Mouse (Mus musculus): ENCODE data around the gene Gtf3c6. TPM values are rescaled to one million over a fixed set of nuclear protein-coding genes. Genes with fewer than 3 reads are reported as not detected.

Gene Gtf3c6
- polyA plus RNA-seq, 1 experiment from 2014 or later: 109 TPM

GRCm38 (mm10) chr10:40281565-40281964 lies 23.7 kb upstream of the Gtf3c6 start:
- Histone ChIP-seq H3K27ac (no peak overlapping the region), H3K36me3 (peaks cover 20% of the 10 kb centered on the region), H3K9me3 (no peaks in the 10 kb centered on the region), H3K4me3 (replicated peaks) (no peak overlapping the region), H3K27me3 (no peaks in the 10 kb centered on the region), H3K4me2 (replicated peaks) (no peak overlapping the region), H3K9ac (replicated peaks) (no peak overlapping the region), H3K4me1 (replicated peaks) (no peaks in the 10 kb centered on the region)
- 93% methylated on average over 2 of the region's 2 CpGs for WGBS
- no peak for ATAC-seq

DNA sequence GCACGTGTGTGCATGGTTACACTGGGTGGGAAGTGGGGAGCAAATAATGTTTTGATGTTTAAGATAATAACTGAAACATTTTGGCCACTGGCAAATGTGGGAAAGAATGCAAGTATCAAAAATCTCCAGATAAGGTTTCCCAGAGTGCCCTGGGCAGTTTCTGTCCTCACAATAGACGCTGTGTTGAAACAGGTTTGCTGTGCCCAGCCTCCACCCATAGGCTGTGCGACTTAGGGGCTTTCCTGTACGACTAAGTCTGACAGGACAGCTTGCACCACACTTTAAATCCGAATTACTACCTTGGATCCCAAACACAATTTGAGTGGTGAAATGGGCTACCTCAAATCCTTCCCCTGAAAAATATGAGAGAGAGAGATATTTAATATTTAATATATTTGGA lies 20.4 kb upstream of the Gtf3c6 start:
- no peaks in the 10 kb centered on the region for H3K4me1 ChIP-seq (replicated peaks)
- H3K9ac ChIP-seq (replicated peaks): no peak overlapping the region
- no peak for ATAC-seq
- H3K27ac ChIP-seq: no peak overlapping the region
- H3K4me2 ChIP-seq (replicated peaks): no peak overlapping the region
- H3K4me3 ChIP-seq (replicated peaks): no peak overlapping the region
- no peaks in the 10 kb centered on the region for H3K27me3 ChIP-seq
- no peaks in the 10 kb centered on the region for H3K9me3 ChIP-seq
- H3K36me3 ChIP-seq: no peaks in the 10 kb centered on the region
- 75% methylated on average over 5 of the region's 5 CpGs for WGBS

DNA sequence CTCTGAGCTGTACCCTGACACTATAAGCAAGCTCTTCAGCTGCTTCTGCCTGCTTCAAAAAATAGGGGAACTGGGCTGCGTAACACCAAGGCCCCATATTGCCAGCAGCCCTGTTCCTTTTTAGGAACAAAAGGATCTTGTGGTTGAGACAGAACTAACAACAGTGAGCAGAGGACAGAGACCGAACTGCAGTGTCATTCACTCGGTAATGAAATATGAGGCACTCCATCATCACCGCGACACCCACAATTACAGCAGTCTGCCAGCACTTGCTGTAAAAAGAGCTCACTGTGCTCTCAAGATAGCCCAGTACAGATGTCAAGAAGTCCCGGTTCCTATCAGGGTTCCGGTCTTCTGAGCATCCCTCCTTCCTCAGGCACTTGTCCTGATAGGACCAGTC lies 18.1 kb upstream of the Gtf3c6 start:
- 84% methylated on average over 7 of the region's 7 CpGs for WGBS
- Histone ChIP-seq H3K9ac (replicated peaks) (no peak overlapping the region), H3K4me1 (replicated peaks) (no peaks in the 10 kb centered on the region), H3K4me3 (replicated peaks) (no peak overlapping the region), H3K9me3 (no peaks in the 10 kb centered on the region), H3K27ac (no peak overlapping the region), H3K27me3 (no peaks in the 10 kb centered on the region), H3K4me2 (replicated peaks) (no peak overlapping the region), H3K36me3 (no peaks in the 10 kb centered on the region)
- ATAC-seq: no peak

DNA sequence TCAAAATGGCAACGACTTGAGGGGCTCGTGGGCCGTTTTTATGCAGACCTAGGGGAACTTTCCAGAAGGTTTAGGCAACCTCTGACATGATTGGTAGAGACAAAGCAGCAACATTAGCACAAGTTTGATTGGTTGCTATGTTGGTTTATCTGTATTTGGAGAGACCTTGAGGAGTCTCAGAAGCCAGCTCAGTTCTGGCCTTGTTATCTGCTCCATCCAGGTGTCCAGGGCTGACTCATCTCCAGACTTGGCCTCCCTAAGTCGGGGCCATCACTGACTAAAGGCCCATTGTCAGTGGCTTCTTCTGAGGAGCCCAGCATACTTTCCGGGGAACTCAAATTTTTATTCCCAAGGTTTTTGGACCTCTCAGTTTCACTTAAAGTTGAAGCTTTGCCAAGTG lies 16.0 kb upstream of the Gtf3c6 start:
- ATAC-seq: no peak
- H3K27me3 ChIP-seq: no peaks in the 10 kb centered on the region
- H3K4me2 ChIP-seq (replicated peaks): no peak overlapping the region
- H3K4me1 ChIP-seq (replicated peaks): no peaks in the 10 kb centered on the region
- H3K27ac ChIP-seq: no peak overlapping the region
- no peak overlapping the region for H3K9ac ChIP-seq (replicated peaks)
- 84% methylated on average over 5 of the region's 5 CpGs for WGBS
- no peaks in the 10 kb centered on the region for H3K36me3 ChIP-seq
- H3K4me3 ChIP-seq (replicated peaks): no peak overlapping the region
- H3K9me3 ChIP-seq: no peaks in the 10 kb centered on the region

GRCm38 (mm10) chr10:40271216-40271615 lies 13.3 kb upstream of the Gtf3c6 start:
- H3K36me3 ChIP-seq: no peaks in the 10 kb centered on the region
- no peaks in the 10 kb centered on the region for H3K9me3 ChIP-seq
- ATAC-seq: no peak
- no peak overlapping the region for H3K9ac ChIP-seq (replicated peaks)
- no peak overlapping the region for H3K27ac ChIP-seq
- no peaks in the 10 kb centered on the region for H3K4me1 ChIP-seq (replicated peaks)
- H3K4me2 ChIP-seq (replicated peaks): no peak overlapping the region
- H3K4me3 ChIP-seq (replicated peaks): no peak overlapping the region
- H3K27me3 ChIP-seq: no peaks in the 10 kb centered on the region
- 87% methylated on average over 3 of the region's 3 CpGs for WGBS

DNA sequence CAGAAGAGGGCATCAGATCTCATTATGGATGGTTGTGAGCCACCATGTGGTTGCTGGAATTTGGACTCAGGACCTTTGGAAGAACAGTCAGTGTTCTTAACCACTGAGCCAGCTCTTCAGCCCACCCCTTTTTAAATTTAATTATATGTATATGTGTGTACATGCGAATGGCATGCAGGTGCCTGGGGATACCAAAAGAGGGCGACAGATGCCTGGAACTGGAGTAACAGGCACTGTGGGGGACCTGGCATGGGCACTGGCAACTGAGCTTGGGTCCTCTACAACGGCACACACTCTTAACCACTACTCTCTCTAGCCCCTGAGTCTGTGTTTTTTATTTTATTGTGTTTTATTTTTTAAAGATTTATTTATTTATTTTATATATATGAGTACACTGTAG lies 7.0 kb upstream of the Gtf3c6 start:
- Histone ChIP-seq H3K36me3 (no peaks in the 10 kb centered on the region), H3K27ac (no peak overlapping the region), H3K9me3 (no peaks in the 10 kb centered on the region), H3K4me2 (replicated peaks) (no peak overlapping the region), H3K4me3 (replicated peaks) (no peak overlapping the region), H3K4me1 (replicated peaks) (no peaks in the 10 kb centered on the region), H3K27me3 (no peaks in the 10 kb centered on the region), H3K9ac (replicated peaks) (no peak overlapping the region)
- ATAC-seq: no peak
- 83% methylated on average over 3 of the region's 3 CpGs for WGBS

DNA sequence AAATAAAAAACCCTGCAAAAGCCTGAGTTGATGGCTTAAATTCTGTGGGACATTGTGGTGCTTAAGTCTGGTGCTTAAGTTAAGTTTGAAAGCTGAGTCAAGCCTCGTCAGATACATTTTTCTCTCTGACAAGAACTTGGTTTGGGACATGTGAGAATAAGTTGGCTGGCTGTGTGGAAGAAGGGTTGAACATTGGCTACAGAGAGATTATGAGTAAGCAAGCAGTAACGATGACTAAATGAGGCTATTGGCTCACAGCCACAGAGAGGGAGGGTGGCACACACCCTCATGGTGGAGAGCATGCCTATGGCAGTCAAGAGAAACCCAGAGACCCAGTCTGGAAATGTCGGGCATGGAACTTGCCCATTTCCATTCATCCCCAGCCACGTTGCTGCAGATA lies 5.8 kb upstream of the Gtf3c6 start:
- H3K4me2 ChIP-seq (replicated peaks): no peak overlapping the region
- H3K9ac ChIP-seq (replicated peaks): no peak overlapping the region
- no peaks in the 10 kb centered on the region for H3K36me3 ChIP-seq
- no peaks in the 10 kb centered on the region for H3K9me3 ChIP-seq
- 0 out of 2 replicates have a peak, but pooled peaks cover 1% of the 10 kb centered on the region for H3K4me1 ChIP-seq (replicated peaks)
- H3K27me3 ChIP-seq: no peaks in the 10 kb centered on the region
- H3K4me3 ChIP-seq (replicated peaks): no peak overlapping the region
- ATAC-seq: no peak
- 76% methylated on average over 4 of the region's 4 CpGs for WGBS
- no peak overlapping the region for H3K27ac ChIP-seq

GRCm38 (mm10) chr10:40262200-40262599 lies 4.3 kb upstream of the Gtf3c6 start:
- WGBS: 90% methylated on average over 6 of the region's 6 CpGs
- Histone ChIP-seq H3K9ac (replicated peaks) (no peak overlapping the region), H3K4me3 (replicated peaks) (no peak overlapping the region), H3K4me2 (replicated peaks) (no peak overlapping the region), H3K36me3 (no peaks in the 10 kb centered on the region), H3K27ac (no peak overlapping the region), H3K27me3 (no peaks in the 10 kb centered on the region), H3K9me3 (no peaks in the 10 kb centered on the region), H3K4me1 (replicated peaks) (0 out of 2 replicates have a peak, but pooled peaks cover 4% of the 10 kb centered on the region)
- ATAC-seq: no peak

GRCm38 (mm10) chr10:40260305-40260704 lies 2.4 kb upstream of the Gtf3c6 start:
- Histone ChIP-seq H3K4me3 (replicated peaks) (no peak overlapping the region), H3K9ac (replicated peaks) (0 out of 2 replicates have a peak overlapping the region, but pooled peaks have one; percentile 5), H3K4me2 (replicated peaks) (no peak overlapping the region), H3K4me1 (replicated peaks) (peaks cover 12% of the 10 kb centered on the region), H3K36me3 (no peaks in the 10 kb centered on the region; the same call in 1 of the 2 replicates), H3K27me3 (no peaks in the 10 kb centered on the region), H3K9me3 (no peaks in the 10 kb centered on the region), H3K27ac (no peak overlapping the region)
- ATAC-seq: no peak
- 52% methylated on average over 5 of the region's 5 CpGs for WGBS

DNA sequence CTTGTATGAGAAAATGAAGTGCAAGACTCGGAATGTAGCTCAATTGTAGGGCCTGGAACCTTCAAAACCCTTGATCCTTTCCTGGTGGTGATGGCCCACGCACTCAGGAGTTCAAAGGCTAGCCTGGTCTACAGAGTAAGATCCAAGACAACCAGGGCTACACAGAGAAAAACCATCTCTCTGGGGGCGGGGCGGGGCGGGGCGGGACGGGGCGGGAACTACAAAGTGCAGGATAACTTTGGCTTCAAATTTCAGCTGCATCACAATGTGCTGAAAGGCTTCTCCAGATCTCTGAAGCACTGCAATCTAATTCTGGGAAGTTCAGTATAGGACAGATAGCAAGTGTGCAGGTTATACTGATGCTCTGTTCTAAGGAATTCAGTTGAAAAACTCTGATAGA lies 1.6 kb upstream of the Gtf3c6 start:
- no peak overlapping the region for H3K27ac ChIP-seq
- no peak for ATAC-seq
- H3K4me2 ChIP-seq (replicated peaks): no peak overlapping the region
- H3K27me3 ChIP-seq: no peaks in the 10 kb centered on the region
- H3K9ac ChIP-seq (replicated peaks): no peak overlapping the region
- H3K36me3 ChIP-seq: peaks cover 4% of the 10 kb centered on the region; the same call in 1 of the 2 replicates
- H3K4me3 ChIP-seq (replicated peaks): no peak overlapping the region
- WGBS: 17% methylated on average over 8 of the region's 8 CpGs
- H3K4me1 ChIP-seq (replicated peaks): peaks cover 12% of the 10 kb centered on the region
- H3K9me3 ChIP-seq: no peaks in the 10 kb centered on the region

GRCm38 (mm10) chr10:40258976-40259375 lies 1.1 kb upstream of the Gtf3c6 start:
- peak overlapping the region; percentile 79 for H3K27ac ChIP-seq
- peak overlapping the region; percentile 80 for H3K4me3 ChIP-seq (replicated peaks)
- H3K4me2 ChIP-seq (replicated peaks): peak overlapping the region; percentile 76
- no peaks in the 10 kb centered on the region for H3K9me3 ChIP-seq
- peaks cover 8% of the 10 kb centered on the region for H3K36me3 ChIP-seq
- ATAC-seq: no peak
- no peaks in the 10 kb centered on the region for H3K27me3 ChIP-seq
- WGBS: 6% methylated on average over 5 of the region's 5 CpGs
- 0 out of 2 replicates have a peak overlapping the region, but pooled peaks have one; percentile 54 for H3K9ac ChIP-seq (replicated peaks)
- peaks cover 12% of the 10 kb centered on the region for H3K4me1 ChIP-seq (replicated peaks)

GRCm38 (mm10) chr10:40258401-40258966 lies 576 bp upstream of the Gtf3c6 start:
- no peaks in the 10 kb centered on the region for H3K9me3 ChIP-seq
- peak; percentile 74 for ATAC-seq
- peaks cover 12% of the 10 kb centered on the region for H3K4me1 ChIP-seq (replicated peaks)
- H3K4me3 ChIP-seq (replicated peaks): peak overlapping the region; percentile 80
- H3K27ac ChIP-seq: peak overlapping the region; percentile 79
- peak overlapping the region; percentile 76 for H3K4me2 ChIP-seq (replicated peaks)
- under 1% methylated on average over 12 of the region's 12 CpGs for WGBS
- peak overlapping the region; percentile 54; the same call in 1 of the 2 replicates for H3K9ac ChIP-seq (replicated peaks)
- peaks cover 12% of the 10 kb centered on the region for H3K36me3 ChIP-seq
- no peaks in the 10 kb centered on the region for H3K27me3 ChIP-seq

DNA sequence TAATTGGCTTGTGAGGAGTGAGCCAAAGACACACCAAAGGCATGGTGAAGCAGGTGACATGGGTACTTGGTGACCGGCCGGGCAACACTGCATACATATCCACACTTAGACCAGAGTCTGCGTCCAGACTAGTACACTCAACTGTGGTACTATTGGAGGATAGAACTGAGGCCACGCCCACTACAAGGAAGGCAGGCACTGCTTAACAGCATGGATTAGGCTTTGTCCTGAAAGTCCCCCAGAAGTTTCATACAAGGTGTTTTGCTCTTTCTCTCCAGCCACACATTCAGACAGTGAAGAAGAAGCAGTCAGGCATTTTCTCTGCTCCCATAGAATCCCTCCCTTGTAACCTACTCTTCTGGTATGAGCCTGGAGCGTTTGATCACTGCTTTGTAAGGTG lies 1.2 kb downstream of the Gtf3c6 start:
- H3K9me3 ChIP-seq: no peaks in the 10 kb centered on the region
- H3K36me3 ChIP-seq: peaks cover 28% of the 10 kb centered on the region
- 4% methylated on average over 5 of the region's 5 CpGs for WGBS
- H3K27ac ChIP-seq: peak overlapping the region; percentile 93
- H3K4me3 ChIP-seq (replicated peaks): peak overlapping the region; percentile 80
- H3K4me2 ChIP-seq (replicated peaks): peak overlapping the region; percentile 76
- peaks cover 12% of the 10 kb centered on the region for H3K4me1 ChIP-seq (replicated peaks)
- H3K27me3 ChIP-seq: no peaks in the 10 kb centered on the region
- ATAC-seq: peak; percentile 81
- peak overlapping the region; percentile 90 for H3K9ac ChIP-seq (replicated peaks)

Measured in midbrain, embryonic 13.5 days (tissue).